Mouse (Mus musculus): ENCODE data around the gene Gmpr. TPM values are rescaled to one million over a fixed set of nuclear protein-coding genes. Genes with fewer than 3 reads are reported as not detected.

Gene Gmpr
- polyA plus RNA-seq, 1 experiment from 2014 or later, result 50.5 TPM

DNA sequence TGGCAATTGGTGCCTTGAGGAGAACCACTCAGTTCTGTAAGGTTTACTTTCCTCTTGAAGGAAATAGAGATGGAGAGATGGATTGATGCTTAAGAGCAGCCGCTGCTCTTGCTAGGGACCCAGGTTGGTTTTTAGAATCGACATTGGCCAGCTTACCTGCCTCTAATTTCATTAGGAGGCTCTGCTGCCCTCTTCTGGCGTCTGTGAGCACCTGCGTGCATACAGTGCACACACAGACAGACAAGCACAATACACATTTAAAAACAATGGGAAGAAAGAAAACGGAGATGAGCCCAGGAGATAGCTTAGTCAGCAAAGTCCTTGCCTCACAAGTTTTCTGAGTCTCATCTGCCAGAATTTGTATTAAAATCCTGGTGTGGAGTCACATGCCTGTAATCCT, 75.8 kb downstream of the Gmpr start:
- 80% methylated on average over 5 of the region's 5 CpGs for WGBS
- ATAC-seq (ENCODE audit: insufficient read depth, low FRiP score, low read depth), result no peak
- Histone ChIP-seq H3K9ac (no peak overlapping the region), H3K4me3 (replicated peaks) (no peak overlapping the region), H3K36me3 (no peaks in the 10 kb centered on the region), H3K4me2 (no peak overlapping the region), H3K27me3 (replicated peaks) (no peaks in the 10 kb centered on the region), H3K27ac (no peak overlapping the region), H3K4me1 (no peaks in the 10 kb centered on the region), H3K9me3 (no peaks in the 10 kb centered on the region)

DNA sequence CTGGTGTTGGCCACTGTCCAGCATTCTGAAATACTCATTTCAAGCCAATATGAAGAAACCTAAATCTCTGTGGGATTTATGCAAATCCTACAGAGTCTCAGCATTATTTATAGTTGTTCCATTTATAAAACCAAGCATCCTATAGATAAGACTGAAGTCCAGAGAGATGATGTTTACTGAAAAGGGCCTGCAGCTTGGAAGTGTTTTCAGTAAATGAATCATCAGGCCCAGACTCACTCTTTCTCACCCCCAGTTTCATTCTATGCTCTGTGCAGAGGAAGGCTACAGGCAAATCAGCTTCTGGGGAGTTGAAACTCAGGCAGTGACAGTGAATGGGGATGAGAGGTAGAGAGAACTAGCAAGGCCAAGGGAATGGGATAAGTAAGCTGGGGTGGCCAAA, 83.7 kb downstream of the Gmpr start:
- ATAC-seq (ENCODE audit: insufficient read depth, low FRiP score, low read depth), result no peak
- Histone ChIP-seq H3K27me3 (replicated peaks) (no peaks in the 10 kb centered on the region), H3K9ac (no peak overlapping the region), H3K4me3 (replicated peaks) (no peak overlapping the region), H3K9me3 (no peaks in the 10 kb centered on the region), H3K4me2 (no peak overlapping the region), H3K4me1 (0 out of 2 replicates have a peak, but pooled peaks cover 3% of the 10 kb centered on the region), H3K36me3 (no peaks in the 10 kb centered on the region), H3K27ac (no peak overlapping the region)

- no peaks in the 10 kb centered on the region for H3K9me3 ChIP-seq
- ATAC-seq (ENCODE audit: insufficient read depth, low FRiP score, low read depth), result no peak; the same call in 1 of the 2 replicates
- no peaks in the 10 kb centered on the region for H3K27me3 ChIP-seq (replicated peaks)
- no peak overlapping the region for H3K4me3 ChIP-seq (replicated peaks)
- 0 out of 2 replicates have a peak, but pooled peaks cover 3% of the 10 kb centered on the region for H3K4me1 ChIP-seq
- H3K36me3 ChIP-seq, result no peaks in the 10 kb centered on the region
- H3K4me2 ChIP-seq, result no peak overlapping the region
- H3K9ac ChIP-seq, result no peak overlapping the region
- WGBS, result 42% methylated on average over 1 of the region's 1 CpGs
- H3K27ac ChIP-seq, result no peak overlapping the region
Measured at GRCm38 (mm10) chr13:45593914-45594313, 86.7 kb downstream of the Gmpr start.

GRCm38 (mm10) chr13:45595416-45595815, 88.2 kb downstream of the Gmpr start:
- H3K9ac ChIP-seq, result no peak overlapping the region
- 39% methylated on average over 7 of the region's 7 CpGs for WGBS

DNA sequence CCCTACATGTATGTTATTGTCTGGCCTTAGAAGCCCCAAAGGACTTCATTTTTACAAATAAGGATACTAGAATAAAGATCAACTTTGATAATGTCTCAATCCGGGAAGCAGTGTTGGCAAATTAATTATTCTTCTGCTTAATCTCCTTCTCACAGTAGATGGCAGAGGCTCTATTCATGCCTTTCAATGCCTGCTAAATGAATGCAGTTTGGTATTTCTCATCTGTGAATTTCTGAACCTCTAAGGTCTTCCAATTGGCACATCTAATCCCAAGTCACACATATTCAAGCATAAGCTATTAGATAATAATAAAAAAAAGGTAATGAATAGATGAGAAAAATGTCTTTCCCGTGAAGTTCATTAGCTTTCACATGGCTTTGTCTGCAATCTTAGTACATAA, 92.6 kb downstream of the Gmpr start:
- Histone ChIP-seq H3K4me2 (no peak overlapping the region), H3K9ac (no peak overlapping the region), H3K9me3 (no peaks in the 10 kb centered on the region), H3K27ac (no peak overlapping the region), H3K4me1 (0 out of 2 replicates have a peak, but pooled peaks cover 3% of the 10 kb centered on the region), H3K27me3 (replicated peaks) (no peaks in the 10 kb centered on the region), H3K4me3 (replicated peaks) (no peak overlapping the region), H3K36me3 (no peaks in the 10 kb centered on the region)
- WGBS, result 80% methylated on average over 2 of the region's 2 CpGs
- ATAC-seq (ENCODE audit: insufficient read depth, low FRiP score, low read depth), result no peak

More at GRCm38 (mm10) chr13:45595416-45595815, 88.2 kb downstream of the Gmpr start:
- no peaks in the 10 kb centered on the region for H3K9me3 ChIP-seq
- H3K36me3 ChIP-seq, result no peaks in the 10 kb centered on the region
- H3K4me2 ChIP-seq, result no peak overlapping the region
- no peaks in the 10 kb centered on the region for H3K27me3 ChIP-seq (replicated peaks)
- H3K27ac ChIP-seq, result no peak overlapping the region
- no peak overlapping the region for H3K4me3 ChIP-seq (replicated peaks)
- ATAC-seq (ENCODE audit: insufficient read depth, low FRiP score, low read depth), result no peak
- 0 out of 2 replicates have a peak, but pooled peaks cover 3% of the 10 kb centered on the region for H3K4me1 ChIP-seq

DNA sequence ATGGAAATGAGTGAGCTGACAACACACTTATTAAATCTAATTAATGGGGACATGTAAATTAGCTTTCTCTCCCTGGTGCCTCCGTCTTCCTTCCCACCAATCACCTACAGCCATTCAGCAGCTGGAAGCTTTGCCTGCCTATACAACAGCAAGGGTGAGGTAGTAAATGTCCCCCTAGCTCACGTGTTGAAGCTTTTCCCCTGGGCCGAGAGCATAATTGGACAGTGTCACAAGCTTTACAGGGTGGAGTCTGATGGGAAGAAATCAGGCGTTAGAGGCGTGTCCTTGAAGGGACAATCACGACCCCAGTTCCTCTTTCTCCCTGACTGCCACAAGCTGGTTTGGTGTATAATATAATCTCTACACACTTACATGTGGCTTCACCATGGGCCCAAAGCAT, 93.2 kb downstream of the Gmpr start:
- Histone ChIP-seq H3K9ac (no peak overlapping the region), H3K9me3 (no peaks in the 10 kb centered on the region), H3K4me3 (replicated peaks) (no peak overlapping the region), H3K27me3 (replicated peaks) (no peaks in the 10 kb centered on the region), H3K4me1 (0 out of 2 replicates have a peak, but pooled peaks cover under 1% of the 10 kb centered on the region), H3K27ac (no peak overlapping the region), H3K4me2 (no peak overlapping the region), H3K36me3 (no peaks in the 10 kb centered on the region)
- ATAC-seq (ENCODE audit: insufficient read depth, low FRiP score, low read depth), result no peak
- 63% methylated on average over 6 of the region's 6 CpGs for WGBS

Other genes starting within 250 kb of the Gmpr start
- gene Mylip, start 117.7 kb upstream of the Gmpr start, polyA plus RNA-seq (2015; fragmentation: Nextera tagmentation; extraction: Ambion mirVana), result 11.6 and 12.2 TPM in 2 replicates

Data from stomach, embryonic 15.5 days (tissue).